In the genomic region with DNA sequence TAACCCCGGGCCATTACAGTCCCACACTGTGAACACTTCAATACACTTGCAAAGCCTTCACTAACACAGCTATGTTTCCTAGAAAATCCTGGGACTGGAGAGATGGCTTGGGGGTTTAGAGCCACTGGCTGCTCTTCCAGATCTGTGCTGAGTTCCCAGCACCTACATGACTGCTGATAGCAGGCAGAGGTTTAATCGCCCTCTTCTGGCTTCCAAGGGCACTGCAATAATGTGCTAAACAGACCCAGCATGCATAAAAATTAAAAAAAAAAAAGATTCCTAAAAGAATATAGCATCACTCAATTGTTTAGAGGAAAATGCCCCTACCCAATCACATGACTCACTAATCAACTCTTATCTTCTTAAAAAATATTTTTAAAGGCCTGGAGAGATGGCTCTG, we compare ENCODE assay signal across 11 mouse cellular contexts. TPM values are rescaled to one million over a fixed set of nuclear protein-coding genes. Genes with fewer than 3 reads are reported as not detected.
DNase-seq lines count a peak whose midpoint lies in the region; TF ChIP-seq lines count a peak whose summit lies in the region.
"Had no signal": no experiment of that assay in that cellular context is flagged by ENCODE, and none has a peak within 500 bp of the region (broad histone marks: within the 10 kb centered on the region; RNA-seq: fewer than 3 reads in every experiment).

No protein-coding gene starts in this region.

- H3K4me1 ChIP-seq in kidney, adult 2 months (ENCODE audit: control insufficient read depth, insufficient read depth, low read length) = no peaks in the 10 kb centered on the region
- H3K4me1 ChIP-seq: forebrain, embryonic 13.5 days; neural tube, embryonic 12.5 days had no signal

- intact Hi-C loops in gastrocnemius, postnatal 14 days (cut with DNase I; ENCODE audit: low total_unique reads) = no loop called here

- no peaks in the 10 kb centered on the region for H3K27me3 ChIP-seq in kidney, adult 2 months (replicated peaks; ENCODE audit: control insufficient read depth, insufficient read depth, low read length)
- H3K27me3 ChIP-seq: forebrain, embryonic 13.5 days; neural tube, embryonic 12.5 days had no signal

- peak; percentile 47 for TF ChIP-seq CTCF in kidney, adult 2 months (conservative IDR thresholded peaks at IDR 0.05; ENCODE audit: insufficient read depth, insufficient read length, low read depth, low read length)

- no peak overlapping the region for H3K27ac ChIP-seq in kidney, adult 2 months (ENCODE audit: insufficient read depth, low read depth, low read length)
- H3K27ac ChIP-seq: forebrain, embryonic 13.5 days; neural tube, embryonic 12.5 days had no signal

- H3K36me3 ChIP-seq in kidney, adult 2 months (ENCODE audit: control insufficient read depth, insufficient read depth, low read length) = peaks cover 3% of the 10 kb centered on the region

- TF ChIP-seq POLR2A in kidney, adult 2 months (IDR thresholded peaks at IDR 0.05; ENCODE audit: low read depth, low read length) = no peak

- no peak overlapping the region for H3K4me3 ChIP-seq in kidney, adult 2 months (ENCODE audit: insufficient read depth, low read depth, low read length)
- H3K4me3 ChIP-seq: forebrain, embryonic 13.5 days; neural tube, embryonic 12.5 days had no signal

- 66% methylated on average over 2 of the region's 2 CpGs for WGBS in kidney, adult 2 months

- DNase-seq in kidney, adult 2 months = no peak
- no peak for DNase-seq in kidney, adult 11 months
- DNase-seq in 3T3-L1 (ENCODE audit: low read depth, low spot score) = peak; percentile 71
- peak; percentile 27 for DNase-seq in CD4-positive helper T cell, adult 2 months (ENCODE audit: low read depth, low spot score)
- peak; percentile 9 for DNase-seq in forelimb bud, embryonic 11.5 days (ENCODE audit: low read depth, low spot score)
- DNase-seq in cerebellum, postnatal 14 days = no peak
- DNase-seq in gastrocnemius, postnatal 14 days = no peak
- DNase-seq in cerebellum, postnatal 36 days = no peak
- DNase-seq: cerebellum, adult 11-12 months had no signal

RNA-seq across cellular contexts. Expression of a gene that starts 15.8 kb away (rescaled TPM):
- 4.1 and 5.1 TPM in 2 replicates for polyA plus RNA-seq in kidney, adult 2 months (2012; rRNA removed)
- 10 to 100 TPM; 12.8 to 13.0 TPM for total RNA-seq in gastrocnemius, postnatal 14 days (2021)

RNA-seq across cellular contexts. Expression of a gene that starts 15.9 kb away (rescaled TPM):
- polyA plus RNA-seq in kidney, adult 2 months (2012; rRNA removed) = 2.1 and 2.7 TPM in 2 replicates
- under 1 TPM; 0.35 to 0.74 TPM for total RNA-seq in gastrocnemius, postnatal 14 days (2021)

RNA-seq across cellular contexts. Expression of a gene that starts 26.5 kb away (rescaled TPM):
- polyA plus RNA-seq in kidney, adult 2 months (2012; rRNA removed) = 60.8 and 70.8 TPM in 2 replicates
- total RNA-seq in gastrocnemius, postnatal 14 days (2021) = 100 to 1,000 TPM; 235 to 280 TPM

RNA-seq across cellular contexts. Expression of a gene that starts 29.3 kb away (rescaled TPM):
- polyA plus RNA-seq in kidney, adult 2 months (2012; rRNA removed) = 292 and 335 TPM in 2 replicates
- total RNA-seq in gastrocnemius, postnatal 14 days (2021) = 100 to 1,000 TPM; 144 to 150 TPM

RNA-seq across cellular contexts. Expression of a gene that starts 29.4 kb away (rescaled TPM):
- polyA plus RNA-seq in kidney, adult 2 months (2012; rRNA removed) = 541 and 551 TPM in 2 replicates
- total RNA-seq in gastrocnemius, postnatal 14 days (2021) = 100 to 1,000 TPM; 334 to 384 TPM

Comparison
In these comparisons a context has a peak if more than half of its experiments do, and no peak if none do; other contexts are left out.
1. DNase-seq: peak in 3T3-L1 (single experiment), CD4-positive helper T cell, adult 2 months (single experiment) and forelimb bud, embryonic 11.5 days (single experiment); none in kidney, adult 2 months (single experiment), kidney, adult 11 months (single experiment), cerebellum, postnatal 14 days (0 of 2), gastrocnemius, postnatal 14 days (single experiment) and cerebellum, postnatal 36 days (0 of 2).